Mouse (Mus musculus) G1E (cell line): ENCODE results near the gene Zfp804a. TPM values are rescaled to one million over a fixed set of nuclear protein-coding genes. Genes with fewer than 3 reads are reported as not detected.

ENCODE experiments used
- ATAC-seq: 2 replicates; pipeline ENCODE4 v1.8.0; 2016; ENCODE audit warnings: mild to moderate bottlenecking; ENCODE audit not compliant: insufficient number of reproducible peaks, poor library complexity, low FRiP score, severe bottlenecking; ENCODE audit errors: extremely low read depth
- DNase-seq: peaks from one replicate; pipeline ENCODE4 v3.0.0; 2012; ENCODE audit warnings: low spot score
- H3K27me3 ChIP-seq: 2 replicates; pipeline ENCODE4 v1.6.1; 2012; ENCODE audit warnings: mild to moderate bottlenecking, low read length, inconsistent platforms; ENCODE audit not compliant: insufficient read depth
- H3K36me3 ChIP-seq: replicated peaks from 2 replicates; pipeline ENCODE3; 2012; ENCODE audit warnings: mild to moderate bottlenecking, inconsistent platforms
- H3K4me1 ChIP-seq: 2 replicates; pipeline ENCODE4 v1.6.1; 2012; ENCODE audit warnings: low read depth, low read length, inconsistent platforms, mixed read lengths; ENCODE audit not compliant: insufficient read depth
- H3K4me3 ChIP-seq: 2 replicates; pipeline ENCODE4 v1.5.1; 2012; ENCODE audit warnings: low read depth, mild to moderate bottlenecking, inconsistent platforms, low read length, moderate library complexity, mixed read lengths
- H3K9me3 ChIP-seq: replicated peaks from 2 replicates; pipeline ENCODE4 v1.6.1; 2012; ENCODE audit warnings: inconsistent platforms
- CTCF ChIP-seq: IDR thresholded peaks from 2 replicates; pipeline ENCODE4 v1.5.1; 2012; ENCODE audit warnings: low read depth, low read length, inconsistent platforms, mixed read lengths
- GATA1 ChIP-seq: IDR thresholded peaks from 2 replicates; pipeline ENCODE4 v1.6.1; 2012; ENCODE audit warnings: borderline replicate concordance, low read length, inconsistent platforms, mixed read lengths
- GATA2 ChIP-seq: IDR thresholded peaks from 2 replicates; pipeline ENCODE4 v1.6.1; 2012; ENCODE audit warnings: low read depth, low read length, inconsistent platforms, borderline replicate concordance
- POLR2AphosphoS5 ChIP-seq: IDR thresholded peaks from 2 replicates; pipeline ENCODE4 v1.6.1; 2012; ENCODE audit warnings: low read depth, low read length, inconsistent platforms; ENCODE audit not compliant: insufficient replicate concordance
- TAL1 ChIP-seq: conservative IDR thresholded peaks from 2 replicates; pipeline ENCODE4 v1.6.1; 2012; ENCODE audit warnings: low read depth, low read length, inconsistent platforms, mixed read lengths
- polyA plus RNA-seq: library from polyadenylated mRNA; stranded (reverse); fragments of >175 nt; gene quantifications from 2 replicates; pipeline ENCODE4 v1.2.3, GENCODE M21; 2012
- total RNA-seq, 2 experiments: library from RNA; stranded (forward) in 1 of 2; stranded (reverse) in 1 of 2; fragments of 200-1000 nt in 1 of 2; fragments of >200 nt in 1 of 2; fragmentation: Nextera tagmentation in 1 of 2; gene quantifications; 2 replicates each; pipeline ENCODE4 v1.2.3; 2014 to 2017

Zfp804a gene
- not detected in 2 replicates for total RNA-seq (2014; fragmentation: Nextera tagmentation)
- total RNA-seq (2017) = 0.05 TPM in 1 of 2 replicates, not detected in the other
- polyA plus RNA-seq = not detected in 2 replicates

DNA sequence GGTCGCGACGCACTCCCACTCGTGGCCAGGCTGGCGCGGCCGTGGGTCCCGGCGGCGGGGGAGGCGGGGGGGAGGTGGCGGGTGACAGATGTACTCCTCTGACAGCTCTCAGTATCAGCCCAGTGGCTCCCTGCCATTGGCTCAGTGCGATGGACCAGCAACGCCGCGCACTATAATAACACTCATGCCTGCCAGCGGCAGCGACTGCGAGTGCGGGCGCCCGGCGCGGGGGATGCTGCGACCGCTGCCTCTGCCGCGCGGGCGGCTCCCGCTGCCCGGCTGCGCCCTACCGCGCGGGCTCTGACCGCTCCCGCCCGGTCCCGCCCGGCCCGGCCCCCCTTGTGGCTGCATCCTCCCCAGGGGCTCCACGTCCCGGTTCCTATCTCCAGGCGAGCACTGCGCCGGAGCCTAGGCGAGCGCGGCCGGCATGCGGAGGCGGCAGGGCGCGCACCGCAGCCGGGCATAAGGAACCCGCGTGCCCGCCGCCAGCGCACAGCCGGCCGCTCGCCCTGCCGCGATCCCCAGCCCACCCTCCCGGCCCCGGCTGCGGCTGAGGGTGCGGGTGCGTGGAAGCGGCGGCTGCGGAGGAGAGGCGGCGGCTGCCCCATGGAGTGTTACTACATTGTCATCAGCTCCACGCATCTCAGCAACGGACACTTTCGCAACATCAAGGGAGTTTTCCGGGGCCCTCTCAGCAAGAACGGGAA, at the start of gene Zfp804a:
Zfp804a (plus strand) TSS at position 38 of the 707 bp plus-strand sequence.
- TF ChIP-seq CTCF (no peak), GATA2 (no peak), TAL1 (no peak), GATA1 (no peak), POLR2AphosphoS5 (no peak)
- no peaks in the 10 kb centered on the region for H3K27me3 ChIP-seq
- ATAC-seq = no peak

DNA sequence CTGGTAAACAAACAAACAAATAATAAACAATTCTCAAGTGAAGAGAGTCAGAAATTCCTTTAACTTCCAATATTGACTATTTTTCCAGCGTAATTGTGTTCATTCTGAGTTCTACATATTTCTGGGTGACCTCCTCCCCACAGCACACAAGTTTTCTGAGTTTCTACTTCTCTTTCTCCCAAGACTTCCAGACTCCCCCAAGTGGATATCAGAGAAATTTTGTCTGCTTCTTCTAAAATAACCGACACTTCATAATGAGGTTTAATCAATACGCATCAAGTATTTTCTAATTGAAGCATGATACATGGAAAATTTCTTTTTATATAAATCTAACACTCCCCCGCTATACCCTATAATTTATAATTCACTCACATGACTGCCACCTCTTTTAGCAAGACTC, 1.4 kb upstream of the Zfp804a start:
- H3K9me3 ChIP-seq = peaks cover 18% of the 10 kb centered on the region
- no peaks in the 10 kb centered on the region for H3K27me3 ChIP-seq
- TF ChIP-seq POLR2AphosphoS5 (no peak), GATA1 (no peak), GATA2 (no peak), CTCF (no peak), TAL1 (no peak)
- H3K36me3 ChIP-seq = no peaks in the 10 kb centered on the region
- DNase-seq (no peak), ATAC-seq (no peak)
- H3K4me1 ChIP-seq = no peaks in the 10 kb centered on the region
- H3K4me3 ChIP-seq = no peak overlapping the region

More for the DNA sequence above, at the start of gene Zfp804a:
- no peak within 1 kb of the TSS for H3K4me3 ChIP-seq
- no peaks in the 10 kb centered on the region for H3K4me1 ChIP-seq
- H3K9me3 ChIP-seq = peaks cover 18% of the 10 kb centered on the region
- no peak for DNase-seq
- H3K36me3 ChIP-seq = no peaks in the 10 kb centered on the region

DNA sequence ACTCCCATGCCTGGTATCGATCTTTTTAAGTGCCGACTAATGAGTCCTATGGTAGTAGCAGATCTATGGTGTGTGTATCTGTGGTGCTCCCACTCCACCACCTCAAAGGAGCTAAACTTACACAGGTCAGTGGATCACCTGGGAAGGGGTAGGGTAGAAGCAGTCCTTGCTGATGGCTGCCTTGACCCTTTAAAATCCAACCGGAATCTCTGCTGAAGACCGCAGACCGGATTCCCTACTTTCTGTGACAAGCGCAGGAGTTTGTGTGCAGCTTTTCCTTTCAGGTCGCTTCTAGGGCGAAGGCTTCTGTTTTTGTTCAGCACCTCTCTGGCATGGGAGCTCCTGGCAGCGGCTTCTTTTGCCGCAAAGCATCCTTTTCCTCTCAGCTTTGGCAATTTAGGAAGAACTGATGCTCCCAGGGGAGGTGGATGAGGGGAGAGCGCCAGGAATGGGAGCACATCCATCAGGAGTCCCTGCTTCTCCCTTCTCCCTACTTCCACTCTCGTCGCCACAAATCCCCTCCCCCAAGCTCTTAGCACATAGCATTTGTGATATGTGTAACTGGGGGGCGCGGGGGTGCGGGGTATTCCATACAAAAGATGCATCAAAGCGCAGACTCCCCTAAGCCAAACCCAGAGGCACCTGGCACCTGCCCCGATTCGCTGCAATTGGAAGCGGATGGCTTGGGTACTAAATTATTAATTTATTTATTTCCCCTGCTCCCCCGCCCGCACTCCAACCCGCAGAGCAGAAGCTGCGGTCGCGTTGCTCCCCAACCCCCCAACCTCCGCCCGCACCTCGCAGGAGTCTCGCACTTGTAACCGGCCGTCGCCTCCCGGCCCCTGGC, 461 bp upstream of the Zfp804a start:
- no peak for ATAC-seq
- TF ChIP-seq GATA2 (no peak), CTCF (no peak), TAL1 (no peak), POLR2AphosphoS5 (no peak), GATA1 (no peak)

DNA sequence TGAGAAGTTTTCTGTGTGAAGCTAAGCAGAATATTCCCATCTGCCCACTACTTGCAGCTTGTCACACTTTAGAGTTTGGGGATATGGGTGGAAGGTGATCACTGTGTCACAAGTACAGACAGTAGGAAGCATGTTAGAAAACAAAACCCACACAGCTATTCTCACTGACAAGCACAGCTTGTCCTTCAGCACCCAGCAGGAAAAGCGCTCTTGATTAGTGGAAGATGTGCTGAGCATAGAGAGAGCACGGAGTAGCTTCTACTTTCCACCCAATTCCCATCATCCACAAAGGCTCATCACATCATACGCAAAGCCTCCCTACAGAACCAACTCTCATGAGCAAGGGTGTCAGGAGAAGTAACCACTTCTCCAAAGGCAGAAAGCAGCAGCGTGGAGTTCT, 1.4 kb downstream of the Zfp804a start:
- ATAC-seq = no peak
- no peak for DNase-seq
- no peaks in the 10 kb centered on the region for H3K27me3 ChIP-seq
- no peaks in the 10 kb centered on the region for H3K36me3 ChIP-seq
- no peak overlapping the region for H3K4me3 ChIP-seq
- TF ChIP-seq GATA1 (no peak), CTCF (no peak), TAL1 (no peak), POLR2AphosphoS5 (no peak), GATA2 (no peak)
- H3K4me1 ChIP-seq = no peaks in the 10 kb centered on the region
- H3K9me3 ChIP-seq = peaks cover 18% of the 10 kb centered on the region

More for the DNA sequence above, 461 bp upstream of the Zfp804a start:
- H3K4me1 ChIP-seq = no peaks in the 10 kb centered on the region
- H3K9me3 ChIP-seq = peaks cover 18% of the 10 kb centered on the region
- no peaks in the 10 kb centered on the region for H3K27me3 ChIP-seq
- no peak overlapping the region for H3K4me3 ChIP-seq
- DNase-seq = no peak
- no peaks in the 10 kb centered on the region for H3K36me3 ChIP-seq

DNA sequence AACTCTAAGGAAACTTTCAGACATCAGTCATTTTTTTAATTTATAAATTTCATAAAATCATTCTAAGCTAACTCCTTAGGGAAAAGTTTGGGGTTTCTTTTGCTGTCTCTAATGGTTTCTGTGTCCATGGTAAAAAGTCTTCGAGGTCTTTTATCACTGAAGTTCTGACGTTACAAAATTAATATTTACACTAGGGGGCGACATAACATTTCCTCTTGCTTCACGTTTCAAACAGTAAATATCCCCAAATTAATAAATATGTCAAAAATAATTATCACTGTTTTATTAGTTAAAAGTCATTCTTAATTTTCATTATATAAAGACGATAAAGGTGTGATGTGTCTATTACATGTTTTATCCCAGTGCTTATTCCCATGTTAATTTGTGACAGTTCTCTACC, 11.6 kb downstream of the Zfp804a start:
- TF ChIP-seq POLR2AphosphoS5 = no peak
- DNase-seq (no peak), ATAC-seq (no peak)
- no peaks in the 10 kb centered on the region for H3K9me3 ChIP-seq
- H3K4me3 ChIP-seq = no peak overlapping the region
- H3K36me3 ChIP-seq = no peaks in the 10 kb centered on the region
- no peaks in the 10 kb centered on the region for H3K27me3 ChIP-seq
- H3K4me1 ChIP-seq = no peaks in the 10 kb centered on the region

DNA sequence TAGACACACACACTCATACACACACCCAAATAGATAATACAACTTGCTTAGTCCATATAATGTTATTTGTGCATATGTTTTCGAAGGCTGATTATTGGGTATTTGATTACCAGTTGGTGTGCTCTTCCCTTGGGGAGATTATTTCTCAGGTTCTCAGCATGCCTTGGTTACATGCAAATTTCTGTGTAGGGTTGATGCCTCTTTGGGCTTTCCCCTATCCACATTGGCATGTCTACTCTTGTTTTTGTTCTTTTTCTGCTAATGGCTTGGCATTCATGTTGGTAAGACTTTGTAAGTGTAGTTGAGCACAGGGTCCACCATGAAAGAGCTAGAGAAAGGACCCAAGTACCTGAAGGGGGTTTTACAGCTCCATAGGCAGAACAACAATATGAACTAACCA, 14.9 kb downstream of the Zfp804a start:
- no peaks in the 10 kb centered on the region for H3K9me3 ChIP-seq
- no peaks in the 10 kb centered on the region for H3K36me3 ChIP-seq
- no peaks in the 10 kb centered on the region for H3K27me3 ChIP-seq
- TF ChIP-seq TAL1 = no peak
- no peak for TF ChIP-seq GATA1
- no peak for TF ChIP-seq CTCF
- no peak for TF ChIP-seq POLR2AphosphoS5
- no peak for TF ChIP-seq GATA2
- H3K4me3 ChIP-seq = no peak overlapping the region
- DNase-seq (no peak), ATAC-seq (no peak)
- no peaks in the 10 kb centered on the region for H3K4me1 ChIP-seq
